Mouse (Mus musculus) adrenal gland, adult 2 months (tissue): ENCODE measurements around the gene Rundc3b. TPM values are rescaled to one million over a fixed set of nuclear protein-coding genes. Genes with fewer than 3 reads are reported as not detected.

Experiments
- DNase-seq: peaks from one replicate; pipeline ENCODE4 v3.0.0; 2021
- polyA plus RNA-seq: library from polyadenylated mRNA; depleted of rRNA; stranded (reverse); fragments of >200 nt; gene quantifications from 2 replicates; pipeline ENCODE4 v1.2.3, GENCODE M21; 2012; rRNA removed
- total RNA-seq, 2 experiments: library from RNA; stranded (reverse); gene quantifications; 2 replicates each; pipeline ENCODE4 v1.2.3; 2021

The Rundc3b gene
- total and polyA plus RNA-seq, 3 experiments = 1.9 to 6.0 (median 3.8) TPM

DNA sequence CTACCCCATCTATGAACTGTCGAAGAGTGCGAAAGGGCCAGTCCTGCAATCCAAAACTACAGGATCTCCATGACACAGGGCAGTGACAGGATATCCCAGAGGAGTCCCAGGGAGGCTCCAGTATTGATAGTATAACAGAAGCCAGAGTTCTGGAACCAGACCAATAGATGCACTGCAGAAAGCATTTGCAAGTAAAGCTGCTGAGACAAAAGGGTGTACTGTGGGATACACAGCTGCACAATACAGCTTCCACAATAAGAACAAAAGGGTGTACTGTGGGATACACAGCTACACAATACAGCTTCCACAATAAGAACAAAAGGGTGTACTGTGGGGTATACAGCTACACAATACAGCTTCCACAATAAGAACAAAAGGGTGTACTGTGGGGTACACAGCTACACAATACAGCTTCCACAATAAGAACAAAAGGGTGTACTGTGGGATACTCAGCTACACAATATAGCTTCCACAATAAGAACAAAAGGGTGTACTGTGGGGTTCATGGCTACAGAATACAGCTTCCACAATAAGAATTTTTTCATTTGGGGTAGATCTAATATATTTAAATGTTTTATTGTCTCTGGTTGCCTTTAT, 134.0 kb downstream of the Rundc3b start:
- no peak for DNase-seq

- DNase-seq = no peak
Observed at GRCm38 (mm10) chr5:8487989-8488700, 134.6 kb downstream of the Rundc3b start.

DNA sequence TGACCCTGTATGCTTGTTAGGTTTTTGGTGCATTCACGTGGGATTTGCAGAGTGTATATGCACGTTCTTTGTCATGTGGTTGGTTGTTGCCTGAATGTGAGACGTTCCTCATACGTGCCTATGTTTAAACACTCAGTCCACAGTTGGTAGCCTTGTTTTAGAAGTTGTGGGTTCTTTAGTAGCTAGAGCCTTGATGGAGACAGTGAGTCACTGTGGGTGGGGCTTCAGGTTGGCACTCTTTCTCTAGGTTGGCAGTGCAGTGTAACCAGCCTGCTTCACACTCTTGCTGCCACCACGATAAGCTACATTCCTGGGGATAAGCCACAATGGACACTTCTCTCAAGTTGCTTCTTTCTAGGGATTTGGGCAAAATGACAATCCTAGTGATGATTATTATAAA, 166.2 kb downstream of the Rundc3b start:
- DNase-seq = peak; percentile 41

GRCm38 (mm10) chr5:8455565-8455964, 167.2 kb downstream of the Rundc3b start:
- no peak for DNase-seq

Other genes with a start within 250 kb of the Rundc3b start
- gene Dbf4, start 200.2 kb downstream of the Rundc3b start, total RNA-seq = 1 to 10 TPM; 5.7 to 6.2 TPM
- gene Dbf4, start 200.2 kb downstream of the Rundc3b start, polyA plus RNA-seq = 2.1 TPM in 2 replicates
- 10 to 100 TPM in 1 of 2 experiments, 1 to 10 TPM in 1; 8.9 to 11.3 TPM for gene Slc25a40, start 200.1 kb downstream of the Rundc3b start, total RNA-seq
- 1.7 and 1.8 TPM in 2 replicates for gene Slc25a40, start 200.1 kb downstream of the Rundc3b start, polyA plus RNA-seq
- gene Abcb1a, start 37.1 kb upstream of the Rundc3b start, total RNA-seq = 10 to 100 TPM; 31.4 to 67.3 TPM
- 2.1 TPM in 2 replicates for gene Abcb1a, start 37.1 kb upstream of the Rundc3b start, polyA plus RNA-seq
- gene Abcb1b, start 175.2 kb upstream of the Rundc3b start, total RNA-seq = 1,000 to 10,000 TPM; 1,584 to 2,611 TPM
- 172 and 197 TPM in 2 replicates for gene Abcb1b, start 175.2 kb upstream of the Rundc3b start, polyA plus RNA-seq